Mouse (Mus musculus) kidney, adult 2 months (tissue): Measurements from ENCODE around the gene Krtap17-1.

Experiments used
- CTCF ChIP-seq: fragments of 200-500 bp; conservative IDR thresholded peaks from 2 replicates; pipeline ENCODE4 v1.5.1; 2011; ENCODE audit warnings: low read depth, mild to moderate bottlenecking, control low read depth, low read length, moderate library complexity, mixed read lengths; ENCODE audit not compliant: insufficient read depth, insufficient read length
- POLR2A ChIP-seq: fragments of 200-500 bp; IDR thresholded peaks from one replicate; pipeline ENCODE4 v1.6.1; 2011; ENCODE audit warnings: low read depth, low read length, control low read depth

GRCm38 (mm10) chr11:99999091-99999490 lies 5.3 kb upstream of the Krtap17-1 start:
- TF ChIP-seq CTCF (no peak), POLR2A (no peak)
